Mouse (Mus musculus) bone marrow macrophage, adult 2 months (primary cell): ENCODE measurements around the gene Cfap69.
"Not testable (repeated sequence)": the region's sequence is repeated elsewhere in the genome, so short reads cannot be mapped to it uniquely, and the experiment has no call there.

ENCODE experiments used
- CTCF ChIP-seq: IDR thresholded peaks from 2 replicates; pipeline ENCODE4 v1.5.1; 2012; ENCODE audit warnings: low read depth, mild to moderate bottlenecking, low read length, moderate library complexity
- POLR2A ChIP-seq: IDR thresholded peaks from 2 replicates; pipeline ENCODE4 v1.6.1; 2012; ENCODE audit warnings: mild to moderate bottlenecking, low read depth, low read length, borderline replicate concordance

DNA sequence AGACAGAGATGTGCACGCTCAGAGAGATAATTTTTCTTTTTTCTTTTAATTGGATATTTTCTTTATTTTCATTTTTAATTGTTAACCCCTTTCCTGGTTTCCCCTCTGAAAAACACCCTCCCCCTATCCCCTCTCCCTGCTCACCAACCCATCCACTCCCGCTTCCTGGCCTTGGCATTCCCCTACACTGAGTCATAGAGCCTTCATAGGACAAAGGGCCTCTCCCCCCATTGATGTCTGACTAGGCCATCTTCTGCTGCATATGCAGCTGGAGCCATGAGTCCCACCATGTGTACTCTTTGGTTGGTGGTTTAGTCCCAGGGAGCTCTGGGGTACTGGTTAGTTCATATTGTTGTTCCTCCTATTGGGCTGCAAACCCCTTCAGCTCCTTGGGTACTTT lies 20.9 kb upstream of the Cfap69 start:
- not testable (repeated sequence) for TF ChIP-seq POLR2A, CTCF
